Mouse (Mus musculus) midbrain, embryonic 16.5 days (tissue): ENCODE results near the gene Flcn. TPM values are rescaled to one million over a fixed set of nuclear protein-coding genes. Genes with fewer than 3 reads are reported as not detected.

Experiments used
- ATAC-seq: fragments of 200-750 bp; cut with Nextera tagmentation; 2 replicates; pipeline ENCODE4 v1.8.0; 2017; ENCODE audit warnings: moderate TSS enrichment
- H3K27ac ChIP-seq: fragments of 300-500 bp; sonication (generic); 2 replicates; pipeline ENCODE4 v1.5.1; 2014; ENCODE audit warnings: mild to moderate bottlenecking, low read length, mixed read lengths
- H3K27me3 ChIP-seq: fragments of 300-500 bp; sonication (generic); 2 replicates; pipeline ENCODE4 v1.6.1; 2014; ENCODE audit warnings: low read depth, low read length, mixed read lengths; ENCODE audit not compliant: control insufficient read depth, insufficient read depth
- H3K36me3 ChIP-seq: fragments of 300-500 bp; sonication (generic); 2 replicates; pipeline ENCODE4 v1.6.1; 2014; ENCODE audit warnings: mild to moderate bottlenecking, low read length, moderate library complexity, mixed read lengths; ENCODE audit not compliant: control insufficient read depth, insufficient read depth
- H3K4me1 ChIP-seq: fragments of 300-500 bp; sonication (generic); 2 replicates; pipeline ENCODE4 v1.6.1; 2014; ENCODE audit warnings: mild to moderate bottlenecking, low read length, mixed read lengths; ENCODE audit not compliant: control insufficient read depth, insufficient read depth
- H3K4me2 ChIP-seq: fragments of 300-500 bp; sonication (generic); 2 replicates; pipeline ENCODE4 v1.6.1; 2014; ENCODE audit warnings: mild to moderate bottlenecking, low read length, mixed read lengths
- H3K4me3 ChIP-seq: fragments of 300-500 bp; sonication (generic); 2 replicates; pipeline ENCODE4 v1.5.1; 2014; ENCODE audit warnings: low read depth, mild to moderate bottlenecking, low read length, moderate library complexity, mixed read lengths
- H3K9ac ChIP-seq: fragments of 300-500 bp; sonication (generic); 2 replicates; pipeline ENCODE4 v1.6.1; 2014; ENCODE audit warnings: low read depth, low read length, mixed read lengths
- H3K9me3 ChIP-seq: fragments of 300-500 bp; sonication (generic); replicated peaks from 2 replicates; pipeline ENCODE4 v1.6.1; 2014; ENCODE audit warnings: mild to moderate bottlenecking, low read length, mixed read lengths; ENCODE audit not compliant: control insufficient read depth, poor library complexity, severe bottlenecking
- WGBS: fragments of 180-500 bp; shearing (Covaris S2); extraction: QIAGEN DNeasy Blood & Tissue Kit; methylation state at CpG from one replicate; pipeline ENCODE4 v1.1.7; 2014; 5-methylcytosine and 5-hydroxymethylcytosine counted together
- polyA plus RNA-seq: library from polyadenylated mRNA; unstranded; fragments of >200 nt; fragmentation: Nextera tagmentation; extraction: Ambion mirVana; gene quantifications from 2 replicates; pipeline ENCODE4 v1.2.1, GENCODE M21; 2015

Flcn gene
- polyA plus RNA-seq, 1 experiment from 2014 or later, result 45.2 TPM

- WGBS, result 0% methylated on average over 14 of the region's 15 CpGs
- peaks cover 11% of the 10 kb centered on the region for H3K4me1 ChIP-seq
- H3K27me3 ChIP-seq, result no peaks in the 10 kb centered on the region
- peak overlapping the region; percentile 93 for H3K4me2 ChIP-seq
- H3K9me3 ChIP-seq, result no peaks in the 10 kb centered on the region
- H3K9ac ChIP-seq, result peak overlapping the region; percentile 91
- ATAC-seq, result peak; percentile 22
- peaks cover 11% of the 10 kb centered on the region for H3K36me3 ChIP-seq
- H3K27ac ChIP-seq, result peak overlapping the region; percentile 99
- H3K4me3 ChIP-seq, result peak overlapping the region; percentile 74
Observed at GRCm38 (mm10) chr11:59809071-59809669, 646 bp downstream of the Flcn start.

- Histone ChIP-seq H3K4me2 (peak overlapping the region; percentile 93), H3K9me3 (no peaks in the 10 kb centered on the region), H3K27ac (no peak overlapping the region), H3K4me1 (peaks cover 11% of the 10 kb centered on the region), H3K36me3 (peaks cover 15% of the 10 kb centered on the region), H3K27me3 (no peaks in the 10 kb centered on the region), H3K9ac (peak overlapping the region; percentile 91; the same call in 1 of the 2 replicates), H3K4me3 (peak overlapping the region; percentile 74)
- no peak for ATAC-seq
- 59% methylated on average over 14 of the region's 14 CpGs for WGBS
Observed at GRCm38 (mm10) chr11:59808170-59808960, 1.5 kb downstream of the Flcn start.

GRCm38 (mm10) chr11:59805656-59806055 lies 4.2 kb downstream of the Flcn start:
- H3K4me3 ChIP-seq, result no peak overlapping the region
- ATAC-seq, result no peak
- H3K27me3 ChIP-seq, result no peaks in the 10 kb centered on the region
- H3K9ac ChIP-seq, result no peak overlapping the region
- H3K36me3 ChIP-seq, result peaks cover 38% of the 10 kb centered on the region
- H3K4me1 ChIP-seq, result peaks cover 9% of the 10 kb centered on the region
- no peak overlapping the region for H3K27ac ChIP-seq
- no peak overlapping the region for H3K4me2 ChIP-seq
- 92% methylated on average over 2 of the region's 2 CpGs for whole genome bisulfite sequencing
- H3K9me3 ChIP-seq, result no peaks in the 10 kb centered on the region

GRCm38 (mm10) chr11:59805256-59805655 lies 4.6 kb downstream of the Flcn start:
- WGBS, result 89% methylated on average over 1 of the region's 1 CpGs
- H3K4me1 ChIP-seq, result peaks cover 9% of the 10 kb centered on the region

GRCm38 (mm10) chr11:59804409-59805110 lies 5.3 kb downstream of the Flcn start:
- no peak overlapping the region for H3K4me2 ChIP-seq
- no peak overlapping the region for H3K4me3 ChIP-seq
- H3K9me3 ChIP-seq, result no peaks in the 10 kb centered on the region
- no peak for ATAC-seq
- H3K36me3 ChIP-seq, result peaks cover 46% of the 10 kb centered on the region
- H3K27ac ChIP-seq, result no peak overlapping the region
- peaks cover 9% of the 10 kb centered on the region for H3K4me1 ChIP-seq
- no peak overlapping the region for H3K9ac ChIP-seq
- 93% methylated on average over 22 of the region's 22 CpGs for WGBS
- H3K27me3 ChIP-seq, result no peaks in the 10 kb centered on the region

More at GRCm38 (mm10) chr11:59805256-59805655, 4.6 kb downstream of the Flcn start:
- H3K9ac ChIP-seq, result no peak overlapping the region
- no peak overlapping the region for H3K4me3 ChIP-seq
- ATAC-seq, result no peak
- no peak overlapping the region for H3K27ac ChIP-seq
- peaks cover 42% of the 10 kb centered on the region for H3K36me3 ChIP-seq
- H3K9me3 ChIP-seq, result no peaks in the 10 kb centered on the region
- H3K4me2 ChIP-seq, result no peak overlapping the region
- no peaks in the 10 kb centered on the region for H3K27me3 ChIP-seq

GRCm38 (mm10) chr11:59803516-59803915 lies 6.3 kb downstream of the Flcn start:
- 91% methylated on average over 14 of the region's 14 CpGs for WGBS
- Histone ChIP-seq H3K36me3 (peaks cover 56% of the 10 kb centered on the region), H3K4me1 (peaks cover 3% of the 10 kb centered on the region), H3K27ac (no peak overlapping the region), H3K27me3 (no peaks in the 10 kb centered on the region), H3K9me3 (no peaks in the 10 kb centered on the region), H3K9ac (no peak overlapping the region), H3K4me2 (no peak overlapping the region), H3K4me3 (no peak overlapping the region)
- ATAC-seq, result no peak

GRCm38 (mm10) chr11:59801881-59802280 lies 7.9 kb downstream of the Flcn start:
- WGBS, result 97% methylated on average over 8 of the region's 8 CpGs
- H3K4me1 ChIP-seq, result no peaks in the 10 kb centered on the region
- no peak overlapping the region for H3K27ac ChIP-seq
- H3K4me2 ChIP-seq, result no peak overlapping the region
- H3K9ac ChIP-seq, result no peak overlapping the region
- no peak overlapping the region for H3K4me3 ChIP-seq
- no peaks in the 10 kb centered on the region for H3K27me3 ChIP-seq
- H3K9me3 ChIP-seq, result no peaks in the 10 kb centered on the region
- H3K36me3 ChIP-seq, result peaks cover 68% of the 10 kb centered on the region
- ATAC-seq, result no peak

- no peak overlapping the region for H3K4me2 ChIP-seq
- H3K27ac ChIP-seq, result no peak overlapping the region
- ATAC-seq, result no peak
- H3K4me3 ChIP-seq, result no peak overlapping the region
- no peaks in the 10 kb centered on the region for H3K9me3 ChIP-seq
- peaks cover 75% of the 10 kb centered on the region for H3K36me3 ChIP-seq
- WGBS, result 94% methylated on average over 10 of the region's 10 CpGs
- H3K27me3 ChIP-seq, result no peaks in the 10 kb centered on the region
- no peak overlapping the region for H3K9ac ChIP-seq
- no peaks in the 10 kb centered on the region for H3K4me1 ChIP-seq
Observed at GRCm38 (mm10) chr11:59800412-59800811, 9.4 kb downstream of the Flcn start.

GRCm38 (mm10) chr11:59793390-59793789 lies 16.4 kb downstream of the Flcn start:
- Histone ChIP-seq H3K4me2 (no peak overlapping the region), H3K4me3 (no peak overlapping the region), H3K27ac (no peak overlapping the region), H3K9ac (no peak overlapping the region), H3K4me1 (no peaks in the 10 kb centered on the region), H3K9me3 (no peaks in the 10 kb centered on the region), H3K36me3 (peaks cover 56% of the 10 kb centered on the region), H3K27me3 (no peaks in the 10 kb centered on the region)
- no peak for ATAC-seq
- WGBS, result 95% methylated on average over 6 of the region's 6 CpGs
